Mouse (Mus musculus) small intestine, adult 2 months (tissue): ENCODE measurements at regions not wholly inside any gene's neighbourhood (a gene's known extent, or its start where the extent isn't known, plus 50 kb on each side); places are given as distances from the start of the nearest gene placed in this dataset.
A peak's percentile ranks its signal among the peaks of the same experiment; 100 is the strongest.

Experiments
- H3K27ac ChIP-seq: fragments of 200-500 bp; 2 replicates; pipeline ENCODE4 v1.5.1; 2012; ENCODE audit warnings: low read depth, low read length, control low read depth, inconsistent platforms; ENCODE audit not compliant: insufficient read depth
- H3K27me3 ChIP-seq: fragments of 200-500 bp; 2 replicates; pipeline ENCODE4 v1.6.1; 2012; ENCODE audit warnings: mild to moderate bottlenecking, moderate library complexity, low read length, inconsistent platforms; ENCODE audit not compliant: control insufficient read depth, insufficient read depth
- H3K36me3 ChIP-seq: fragments of 200-500 bp; 2 replicates; pipeline ENCODE4 v1.6.1; 2012; ENCODE audit warnings: mild to moderate bottlenecking, low read length, control low read depth, inconsistent platforms; ENCODE audit not compliant: control insufficient read depth, insufficient read depth
- H3K4me1 ChIP-seq: fragments of 200-500 bp; 2 replicates; pipeline ENCODE4 v1.6.1; 2012; ENCODE audit warnings: low read length, inconsistent platforms, mixed read lengths; ENCODE audit not compliant: control insufficient read depth, insufficient read depth, insufficient read length
- H3K4me3 ChIP-seq: fragments of 200-500 bp; 2 replicates; pipeline ENCODE4 v1.5.1; 2012; ENCODE audit warnings: low read depth, mild to moderate bottlenecking, control low read depth, inconsistent platforms, low read length, moderate library complexity
- CTCF ChIP-seq: fragments of 200-500 bp; IDR thresholded peaks from 2 replicates; pipeline ENCODE4 v1.5.1; 2012; ENCODE audit warnings: low read depth, mild to moderate bottlenecking, control low read depth, inconsistent platforms, low read length, moderate library complexity, mixed read lengths; ENCODE audit not compliant: insufficient replicate concordance, insufficient read length; ENCODE audit errors: extremely low read depth
- POLR2A ChIP-seq: fragments of 200-500 bp; IDR thresholded peaks from 2 replicates; pipeline ENCODE4 v1.6.1; 2012; ENCODE audit warnings: low read depth, mild to moderate bottlenecking, control low read depth, inconsistent platforms, low read length, moderate library complexity
- WGBS: fragments of 180-500 bp; shearing (Covaris S2); methylation state at CpG from one replicate; pipeline ENCODE4 v1.1.7; 2018; 5-methylcytosine and 5-hydroxymethylcytosine counted together

DNA sequence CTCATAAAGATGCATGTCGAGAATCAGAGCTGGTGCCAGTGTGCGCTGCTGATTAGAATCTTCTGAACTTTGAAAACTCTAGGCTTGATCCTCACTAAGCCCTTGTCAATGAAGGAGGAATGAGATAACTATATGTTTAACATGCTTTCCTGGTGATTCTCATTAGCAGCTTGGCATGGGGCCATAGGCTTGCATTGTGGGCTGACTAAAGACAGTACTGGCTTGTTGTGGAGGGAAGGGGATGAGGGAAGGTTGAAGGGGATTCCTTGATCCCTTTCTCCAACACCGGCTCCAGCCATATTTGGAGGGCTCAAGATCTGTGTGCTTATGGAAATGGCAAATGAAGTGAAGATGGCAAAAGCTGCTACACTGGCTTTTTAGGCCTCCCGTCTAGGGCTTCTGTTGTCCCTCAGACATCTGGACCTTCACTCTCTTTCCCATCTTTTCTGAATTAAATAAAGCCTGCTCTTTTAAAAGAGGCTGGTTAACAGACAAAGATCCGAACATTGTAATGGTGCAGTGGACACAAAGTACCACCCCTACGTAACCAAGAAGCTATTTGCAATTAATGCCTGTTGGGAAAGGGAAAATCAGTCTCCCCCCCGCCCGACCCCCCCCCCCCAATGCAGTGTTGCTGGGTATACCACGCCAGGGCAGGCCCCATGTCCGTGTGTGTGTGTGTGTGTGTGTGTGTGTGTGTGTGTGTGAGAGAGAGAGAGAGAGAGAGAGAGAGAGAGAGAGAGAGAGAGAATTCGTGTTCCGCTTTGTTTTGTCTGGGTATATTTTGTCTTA, 129.9 kb upstream of the Tex13c2 start:
- 51% methylated on average over 12 of the region's 12 CpGs for WGBS
- H3K4me1 ChIP-seq = no peaks in the 10 kb centered on the region
- H3K4me3 ChIP-seq = no peak overlapping the region
- H3K27ac ChIP-seq = no peak overlapping the region
- no peaks in the 10 kb centered on the region for H3K36me3 ChIP-seq
- no peaks in the 10 kb centered on the region for H3K27me3 ChIP-seq
- no peak for TF ChIP-seq CTCF
- TF ChIP-seq POLR2A = no peak

GRCm38 (mm10) chrX:42360173-42360931, 129.1 kb upstream of the Tex13c2 start:
- TF ChIP-seq POLR2A (no peak), CTCF (no peak)
- no peaks in the 10 kb centered on the region for H3K36me3 ChIP-seq
- 14% methylated on average over 14 of the region's 15 CpGs for WGBS
- no peak overlapping the region for H3K4me3 ChIP-seq
- no peak overlapping the region for H3K27ac ChIP-seq
- no peaks in the 10 kb centered on the region for H3K27me3 ChIP-seq
- no peaks in the 10 kb centered on the region for H3K4me1 ChIP-seq

DNA sequence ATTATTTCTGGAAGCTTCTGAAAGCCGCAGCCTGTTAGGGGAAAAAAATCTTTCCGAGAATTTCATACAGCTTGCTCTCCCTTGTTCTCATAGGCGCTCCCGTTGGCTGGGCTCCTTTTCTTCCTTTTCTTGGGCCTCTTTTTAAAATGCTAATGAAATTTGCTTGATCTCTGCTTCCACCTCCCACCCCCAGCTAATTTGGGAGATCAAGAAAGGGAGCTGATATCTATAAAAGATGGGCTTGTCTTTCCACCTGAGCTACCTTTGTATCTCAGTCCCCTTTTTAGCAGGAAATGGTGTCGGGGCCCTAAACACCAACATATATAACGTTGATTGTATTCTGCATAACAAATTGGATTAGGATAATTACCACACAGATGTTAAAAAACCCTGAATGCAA, 128.5 kb upstream of the Tex13c2 start:
- Histone ChIP-seq H3K27me3 (no peaks in the 10 kb centered on the region), H3K27ac (no peak overlapping the region), H3K36me3 (no peaks in the 10 kb centered on the region), H3K4me1 (no peaks in the 10 kb centered on the region), H3K4me3 (no peak overlapping the region)
- TF ChIP-seq CTCF (no peak), POLR2A (no peak)
- WGBS = 56% methylated on average over 6 of the region's 6 CpGs

- Histone ChIP-seq H3K36me3 (no peaks in the 10 kb centered on the region), H3K4me3 (no peak overlapping the region), H3K4me1 (no peaks in the 10 kb centered on the region), H3K27ac (no peak overlapping the region), H3K27me3 (no peaks in the 10 kb centered on the region)
- 70% methylated on average over 15 of the region's 15 CpGs for WGBS
- no peak for TF ChIP-seq CTCF
- no peak for TF ChIP-seq POLR2A
Measured at GRCm38 (mm10) chrX:42361400-42362028, 128.0 kb upstream of the Tex13c2 start.

DNA sequence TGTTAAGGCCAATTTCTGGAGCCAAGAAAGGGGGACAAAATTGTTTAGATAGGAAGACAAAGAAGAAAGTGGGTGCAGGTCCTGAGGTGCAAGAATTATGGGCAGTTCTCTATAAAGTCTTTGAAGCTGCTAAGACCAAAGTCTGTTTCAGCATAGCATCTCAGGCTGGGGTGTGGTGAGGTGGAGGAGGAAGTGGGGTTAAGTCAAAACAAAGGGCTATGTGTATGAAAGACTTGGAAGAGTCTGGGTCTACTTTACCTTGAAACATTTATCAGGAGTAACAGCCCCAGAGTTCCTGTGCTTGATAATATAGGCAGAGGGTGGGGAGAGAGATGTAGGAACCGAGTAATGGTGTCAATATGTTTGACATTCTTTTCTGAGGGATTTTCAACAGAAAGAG, 125.4 kb upstream of the Tex13c2 start:
- Histone ChIP-seq H3K27me3 (no peaks in the 10 kb centered on the region), H3K4me3 (no peak overlapping the region), H3K4me1 (no peaks in the 10 kb centered on the region), H3K36me3 (no peaks in the 10 kb centered on the region), H3K27ac (no peak overlapping the region)
- 19% methylated on average over 1 of the region's 1 CpGs for WGBS
- no peak for TF ChIP-seq POLR2A
- TF ChIP-seq CTCF = no peak

DNA sequence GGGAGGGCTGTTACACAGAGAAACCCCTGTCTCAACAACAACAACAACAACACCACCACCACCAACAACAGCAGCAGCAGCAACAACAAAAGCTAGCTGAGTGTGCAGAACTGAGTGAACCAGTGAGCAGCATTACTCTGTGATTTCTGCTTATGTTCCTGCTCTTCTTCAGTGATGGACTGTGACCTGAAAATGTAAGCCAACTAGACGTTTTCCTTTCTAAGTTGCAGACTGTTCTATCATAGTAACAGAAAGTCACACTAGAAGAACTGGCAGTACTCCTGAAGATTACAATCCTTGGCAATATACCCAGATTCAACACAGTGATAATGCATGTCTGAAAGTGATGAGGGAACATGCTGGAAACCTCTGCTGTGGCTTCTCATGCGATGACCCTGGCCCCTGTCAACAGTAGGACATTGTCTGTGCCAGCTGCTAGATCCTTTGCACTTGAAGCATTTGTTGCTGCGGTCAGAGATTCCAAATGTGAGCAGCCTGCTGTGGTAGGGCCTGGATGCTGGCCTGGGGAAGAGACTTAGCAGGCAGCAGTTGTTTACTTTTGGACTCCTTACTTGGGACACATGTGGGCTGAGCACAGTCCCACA, 115.6 kb upstream of the Tex13c2 start:
- Histone ChIP-seq H3K36me3 (no peaks in the 10 kb centered on the region), H3K4me1 (no peaks in the 10 kb centered on the region), H3K4me3 (no peak overlapping the region), H3K27ac (peak overlapping the region; percentile 46; the same call in 1 of the 2 replicates), H3K27me3 (no peaks in the 10 kb centered on the region)
- WGBS = 60% methylated on average over 3 of the region's 3 CpGs
- no peak for TF ChIP-seq POLR2A
- TF ChIP-seq CTCF = no peak
